Mouse (Mus musculus) A20 (cell line): Measurements from ENCODE around the gene Peg10.

Source experiments
- DNase-seq: peaks from one replicate; pipeline ENCODE4 v3.0.0-alpha.2; 2011; ENCODE audit warnings: low read depth, low spot score

Gene Peg10

DNA sequence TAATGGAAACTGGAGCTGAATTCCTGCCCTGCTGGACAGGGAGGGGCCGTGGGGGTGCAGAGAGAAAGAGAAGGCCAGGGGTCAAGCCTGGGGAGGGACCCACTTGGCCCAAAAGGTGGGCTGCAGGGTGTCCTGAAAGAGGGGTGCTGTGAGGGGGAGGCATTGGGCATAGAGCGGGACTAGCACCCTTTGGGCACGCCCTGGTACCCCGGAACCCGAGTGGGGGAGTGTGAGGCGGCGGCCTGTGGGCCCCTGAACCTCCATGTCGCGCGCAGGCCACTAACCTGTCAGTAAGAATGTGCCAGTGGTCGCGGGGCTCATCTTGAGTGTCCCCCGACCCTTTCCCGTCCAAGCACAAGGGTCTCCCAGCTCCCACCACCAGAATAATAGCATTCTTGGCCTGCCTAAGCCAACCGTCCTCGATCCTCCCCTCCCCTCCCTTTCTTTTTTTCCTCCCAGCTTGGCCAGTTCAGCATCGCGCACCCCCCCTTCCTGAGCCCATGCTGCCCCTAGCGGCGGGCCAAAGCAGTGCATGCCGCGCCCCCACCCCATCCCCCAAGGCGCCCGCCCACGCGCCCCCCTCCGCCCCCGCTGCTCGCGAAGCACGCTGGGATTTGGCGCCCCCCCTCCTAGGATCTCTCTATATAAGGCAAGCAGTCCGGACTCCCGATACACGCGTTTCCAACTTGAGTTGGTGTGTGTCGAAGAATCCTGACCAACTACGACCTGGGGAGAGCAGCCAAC, at the start of gene Peg10, which contains the start of gene Sgce:
Peg10 (plus strand) TSS at position 611 of the 744 bp plus-strand sequence.
Sgce (minus strand) TSS at position 512 of the 744 bp plus-strand sequence.
- no peak for DNase-seq

DNA sequence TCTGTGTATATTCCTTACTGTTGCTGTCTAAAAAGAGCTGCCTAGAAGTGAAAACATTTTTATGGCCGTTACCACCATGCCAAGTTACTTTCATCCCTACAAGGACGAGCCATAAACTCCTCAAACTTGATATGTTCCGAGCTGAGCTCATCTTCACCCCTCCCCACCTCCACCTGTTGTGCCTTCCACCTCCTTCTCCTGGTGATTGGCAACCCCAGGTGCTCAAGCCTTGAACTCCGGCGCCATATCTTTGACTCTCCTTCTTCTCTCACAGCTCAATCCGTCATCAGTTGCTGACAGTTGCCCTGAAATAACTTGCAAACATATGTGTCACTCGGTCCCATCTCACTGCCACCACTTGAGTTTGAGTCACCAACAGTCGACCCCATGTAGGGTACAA, 45.5 kb upstream of the Peg10 start:
- DNase-seq = no peak

DNA sequence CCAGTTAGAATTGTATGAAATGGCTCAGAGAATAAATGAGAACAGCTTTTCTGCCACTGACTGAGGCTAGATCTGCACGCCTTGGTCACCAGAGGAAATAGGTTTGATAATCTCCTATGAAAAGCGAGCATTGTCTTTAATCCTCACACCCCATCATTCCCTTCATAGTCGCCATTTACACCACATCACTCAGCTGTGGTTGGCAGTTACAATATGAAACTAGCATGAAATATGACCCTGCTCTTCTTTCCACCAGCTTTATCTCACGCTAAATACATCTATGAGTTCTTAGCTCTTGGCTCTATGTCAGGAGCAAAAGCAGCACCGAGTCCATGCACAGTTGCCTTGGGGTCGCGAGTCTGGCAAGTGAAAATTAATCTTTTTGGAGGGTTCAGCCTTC, 43.2 kb upstream of the Peg10 start:
- DNase-seq = no peak

DNA sequence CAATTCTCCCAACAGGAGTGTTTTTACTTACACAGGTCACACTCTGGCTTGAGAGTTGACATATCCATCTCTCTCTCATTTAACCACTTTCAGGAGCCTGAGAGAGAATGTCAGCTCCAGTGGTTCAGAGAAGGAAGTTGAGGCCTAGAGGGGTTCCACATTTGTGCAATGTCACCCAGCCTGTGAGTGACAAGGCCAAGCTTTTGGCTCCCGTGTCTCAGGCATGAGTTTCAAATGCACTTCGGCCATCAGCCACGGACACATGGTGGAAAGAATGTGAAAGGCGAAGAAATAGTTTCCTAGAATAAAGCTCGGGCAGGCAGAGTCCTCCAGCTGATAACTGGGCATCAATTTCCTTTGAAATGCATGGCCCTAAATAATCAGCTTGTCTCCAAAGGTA, 40.7 kb upstream of the Peg10 start:
- DNase-seq = no peak

DNA sequence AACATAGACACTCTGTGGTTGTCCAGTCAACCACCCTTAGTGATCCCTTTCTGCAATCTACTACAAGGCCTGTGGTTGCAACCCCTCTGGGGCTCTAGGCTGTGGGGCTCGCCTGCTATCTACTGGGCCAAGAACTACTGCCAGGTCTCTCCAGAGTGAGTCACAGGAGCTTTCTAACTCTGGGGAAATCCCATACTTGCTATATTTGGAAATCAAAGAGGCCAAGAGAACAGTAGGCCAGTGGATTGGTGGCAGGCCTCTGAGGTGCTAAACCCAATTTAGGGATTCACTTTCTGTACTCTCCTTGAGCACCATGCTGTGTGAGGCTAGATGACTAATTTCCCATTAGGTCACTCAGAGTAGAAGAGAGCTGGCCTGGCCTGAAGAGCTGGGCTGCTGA, 38.1 kb upstream of the Peg10 start:
- DNase-seq = no peak

DNA sequence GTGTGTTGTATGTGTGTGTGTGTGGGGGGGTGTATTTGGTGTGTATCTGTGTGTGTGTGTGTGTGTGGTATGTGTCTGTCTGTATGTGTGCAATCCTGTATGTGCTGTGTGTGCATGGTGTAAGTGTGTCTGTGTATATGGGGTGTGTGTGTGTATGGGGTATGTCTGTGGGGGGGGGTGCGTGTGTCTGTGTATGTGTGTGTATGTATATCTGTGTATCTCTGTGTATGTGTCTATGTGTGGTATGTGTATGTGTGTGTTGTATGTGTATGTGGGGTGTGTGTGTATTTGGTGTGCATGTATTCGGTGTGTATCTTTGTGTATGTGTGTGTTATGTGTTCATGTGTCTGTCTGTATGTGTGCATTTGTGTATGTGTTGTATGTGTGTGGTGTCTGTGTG, 30.9 kb upstream of the Peg10 start:
- no peak for DNase-seq

DNA sequence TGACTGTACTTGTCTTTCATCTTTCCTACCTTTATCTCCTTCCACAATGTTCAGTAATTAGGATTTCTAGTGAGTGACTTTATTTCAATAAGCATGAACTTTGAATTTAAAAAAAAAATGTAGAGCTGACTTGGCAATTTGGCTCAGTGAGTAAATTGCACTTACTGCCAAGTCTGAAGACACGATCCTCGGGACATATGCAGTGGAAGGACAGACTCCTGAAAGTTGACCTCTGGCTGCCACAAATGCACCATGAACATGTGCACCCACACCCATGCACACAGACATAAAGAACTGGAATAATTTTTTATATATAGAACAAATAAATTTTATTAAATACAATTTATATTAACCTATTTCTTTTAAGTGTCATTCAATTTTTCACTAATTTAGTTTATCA, 29.8 kb upstream of the Peg10 start:
- no peak for DNase-seq

DNA sequence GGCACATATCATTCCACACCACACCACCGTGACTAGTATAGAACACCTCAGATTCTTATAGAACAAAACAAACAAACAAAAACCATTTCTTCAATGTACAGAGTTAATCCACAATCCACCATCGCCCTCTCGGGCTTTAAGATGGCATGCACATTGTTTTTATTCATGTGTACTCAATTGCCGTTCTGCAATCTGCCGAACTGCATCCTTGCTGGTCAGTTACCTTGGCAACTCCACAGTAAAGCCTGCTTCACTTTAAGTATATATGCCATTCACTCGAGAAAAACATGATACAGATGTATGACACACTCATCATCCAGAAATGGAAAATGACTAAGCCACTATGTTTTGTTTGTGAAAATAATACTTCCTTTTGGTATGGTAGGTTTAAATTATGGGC, 25.0 kb upstream of the Peg10 start:
- no peak for DNase-seq

DNA sequence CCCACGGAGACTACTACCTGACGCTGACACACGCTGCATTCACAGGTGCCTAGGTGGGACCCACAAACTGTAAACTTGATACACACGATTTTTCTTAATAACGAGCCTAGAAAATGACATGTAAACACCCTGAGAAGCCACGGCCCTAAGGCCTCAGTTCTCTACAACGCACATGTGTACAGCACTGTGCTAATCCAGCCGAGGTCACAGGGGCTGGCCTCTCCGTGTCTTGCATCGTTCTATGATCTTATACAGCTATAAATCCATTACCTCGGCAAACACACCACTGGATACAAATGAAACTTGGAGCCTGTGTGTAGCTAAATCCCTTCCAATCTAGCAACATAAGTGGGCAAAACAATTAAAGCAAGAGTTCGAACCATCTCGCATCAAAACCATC, 24.4 kb upstream of the Peg10 start:
- no peak for DNase-seq

DNA sequence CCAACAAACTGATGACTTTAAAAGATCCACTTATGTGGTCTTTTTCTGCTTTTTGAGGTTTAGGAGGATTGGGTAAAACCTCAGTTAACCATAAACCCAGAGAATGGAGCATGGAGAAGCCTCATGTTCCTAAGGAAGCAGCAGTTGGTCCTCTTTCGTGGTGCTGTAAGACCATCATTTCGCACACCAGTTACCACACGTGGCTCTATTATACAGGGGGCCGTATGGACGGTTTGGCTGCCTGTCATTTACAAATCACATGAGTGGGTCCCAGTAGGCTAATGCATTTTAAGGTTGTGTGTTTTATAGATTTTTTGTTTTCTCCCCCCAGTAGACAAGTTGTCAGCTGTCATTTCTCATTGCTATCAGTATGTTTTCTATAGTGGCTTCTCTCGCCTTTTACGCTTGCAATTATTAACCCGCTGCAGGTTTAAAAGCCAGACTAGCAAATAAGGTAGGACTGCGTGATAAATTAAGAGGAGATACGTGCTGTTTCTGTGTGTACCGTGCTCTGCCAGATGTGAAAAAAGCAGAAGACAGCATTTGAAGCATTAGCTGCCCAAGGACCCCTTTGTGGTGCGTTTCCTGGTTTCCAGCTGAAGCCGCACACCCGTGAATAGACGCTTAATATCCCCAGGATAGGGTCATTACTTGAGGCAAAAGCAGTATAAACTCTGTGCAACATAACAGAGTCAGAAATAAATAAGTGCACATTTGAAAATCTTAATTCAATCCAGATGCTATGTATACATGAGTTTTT, 22.9 kb upstream of the Peg10 start:
- DNase-seq = no peak

DNA sequence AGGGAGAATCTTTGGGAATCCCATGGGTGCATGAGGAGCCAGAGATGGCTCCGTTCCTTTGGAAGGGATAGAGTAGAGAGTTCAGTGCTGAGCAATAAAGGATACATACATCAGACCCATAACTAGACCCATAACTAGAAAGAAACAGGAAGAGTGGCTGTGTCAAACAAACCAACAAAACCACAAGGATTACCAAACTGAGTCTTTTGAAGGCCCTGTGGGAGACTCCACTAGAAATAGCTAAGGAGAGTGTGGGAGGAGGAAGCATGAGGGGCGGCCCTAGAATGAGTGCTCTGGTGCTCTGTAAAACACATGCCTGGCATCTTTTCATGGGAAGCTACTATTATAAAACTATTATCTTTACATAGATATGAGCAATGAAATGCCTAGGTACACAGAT, 18.8 kb upstream of the Peg10 start:
- no peak for DNase-seq

DNA sequence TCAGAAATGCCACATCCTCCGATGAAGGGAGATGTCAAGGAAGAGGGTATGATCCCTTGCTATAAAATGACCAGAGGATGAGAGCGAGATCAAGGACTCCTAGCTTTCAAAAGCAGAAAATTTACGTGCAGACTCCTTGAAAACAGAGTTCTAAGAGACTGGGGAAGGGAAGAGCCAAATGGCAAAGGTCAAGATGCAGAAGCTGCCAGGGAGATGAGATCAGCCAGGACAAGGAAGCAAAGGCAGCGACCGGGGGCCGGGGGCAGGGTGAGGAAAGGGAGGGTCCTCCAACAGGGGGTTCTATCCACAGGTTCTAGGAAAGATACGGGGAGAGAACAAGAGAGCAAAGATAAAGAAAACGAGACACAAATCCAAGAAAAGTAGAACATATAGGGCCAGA, 15.4 kb upstream of the Peg10 start:
- DNase-seq = no peak

DNA sequence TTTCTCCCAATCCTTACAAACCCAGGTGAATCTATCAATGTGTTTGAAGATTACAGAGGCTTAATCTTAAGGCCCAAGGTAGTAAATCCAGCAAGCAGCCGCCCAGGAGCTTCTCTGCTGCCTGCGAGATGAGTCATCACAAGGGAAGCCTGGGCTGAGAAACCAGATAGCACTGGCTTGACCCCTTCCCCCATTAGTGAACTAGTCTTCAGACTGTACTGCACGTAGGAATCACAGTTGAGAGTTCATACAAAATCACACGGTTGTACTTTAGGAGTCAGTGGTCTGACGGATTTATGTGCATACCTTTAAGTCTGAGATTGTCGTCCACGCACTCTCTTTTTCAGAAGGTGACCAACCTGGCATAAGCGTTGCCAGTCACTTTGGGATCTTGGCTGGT, 13.9 kb upstream of the Peg10 start:
- DNase-seq = no peak

DNA sequence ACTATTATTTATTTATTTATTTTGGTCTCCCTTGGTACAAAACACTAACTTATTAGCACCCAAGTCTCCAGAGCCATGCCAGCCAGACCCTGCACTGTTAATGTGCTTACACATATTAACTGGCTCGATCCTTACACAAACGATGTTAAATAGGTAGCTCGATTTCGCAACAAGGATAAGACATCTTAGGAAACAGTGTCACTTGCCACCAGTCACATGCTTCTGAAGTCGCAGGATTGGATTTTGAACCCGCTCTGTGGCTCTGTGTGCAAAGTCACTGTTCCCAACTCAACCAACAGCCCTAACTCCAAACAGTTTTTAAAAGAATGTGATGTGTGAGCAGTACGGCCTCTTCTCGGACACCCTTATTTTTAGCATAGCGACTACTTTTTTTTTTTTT, 10.7 kb upstream of the Peg10 start:
- DNase-seq = no peak

DNA sequence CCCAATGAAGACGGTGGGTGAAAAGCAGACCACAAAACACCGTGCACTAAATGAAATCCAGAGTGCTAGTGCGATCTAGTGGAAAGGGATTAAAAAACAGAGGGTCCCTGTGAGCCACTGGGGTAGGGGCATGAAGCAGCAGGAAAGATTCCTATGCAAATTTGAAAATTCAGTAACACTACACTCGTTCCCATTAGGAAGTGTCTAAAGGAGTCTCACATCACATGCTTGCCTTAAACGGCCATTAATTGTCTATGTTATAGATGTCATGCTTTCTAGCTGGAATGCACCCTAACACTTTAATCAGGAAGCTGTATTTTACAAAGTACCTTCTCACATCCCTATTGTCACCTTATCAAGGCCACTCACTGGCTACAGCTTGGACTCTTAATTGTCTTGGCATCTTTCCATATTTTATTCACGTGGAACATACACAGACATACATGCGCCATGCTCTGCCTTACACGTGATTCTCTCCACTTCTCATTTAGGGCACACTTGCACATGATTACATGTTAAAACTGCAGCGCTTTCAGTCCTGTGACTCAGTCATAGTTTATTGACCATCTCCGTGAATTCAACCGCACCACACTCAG, 9.0 kb upstream of the Peg10 start:
- no peak for DNase-seq

DNA sequence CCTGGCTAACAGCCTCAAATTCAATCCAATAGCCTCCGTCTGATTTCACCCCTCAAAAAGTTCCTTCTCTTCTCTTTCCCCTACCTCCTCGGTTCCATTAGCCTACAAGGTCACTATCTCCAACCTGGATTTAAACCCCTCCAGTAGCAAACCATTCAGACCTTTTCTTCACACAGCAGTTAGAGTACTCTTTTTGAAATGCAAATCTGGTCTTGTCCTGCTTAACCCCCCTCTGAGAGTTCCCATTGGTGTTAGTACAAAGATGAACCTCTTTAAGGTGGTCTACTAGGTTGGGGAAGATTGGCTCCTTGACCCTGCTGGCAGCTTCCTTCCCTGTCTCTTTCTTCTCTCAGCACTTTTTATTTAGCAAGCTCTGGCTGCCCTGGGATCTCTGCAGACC, 8.4 kb upstream of the Peg10 start:
- no peak for DNase-seq

DNA sequence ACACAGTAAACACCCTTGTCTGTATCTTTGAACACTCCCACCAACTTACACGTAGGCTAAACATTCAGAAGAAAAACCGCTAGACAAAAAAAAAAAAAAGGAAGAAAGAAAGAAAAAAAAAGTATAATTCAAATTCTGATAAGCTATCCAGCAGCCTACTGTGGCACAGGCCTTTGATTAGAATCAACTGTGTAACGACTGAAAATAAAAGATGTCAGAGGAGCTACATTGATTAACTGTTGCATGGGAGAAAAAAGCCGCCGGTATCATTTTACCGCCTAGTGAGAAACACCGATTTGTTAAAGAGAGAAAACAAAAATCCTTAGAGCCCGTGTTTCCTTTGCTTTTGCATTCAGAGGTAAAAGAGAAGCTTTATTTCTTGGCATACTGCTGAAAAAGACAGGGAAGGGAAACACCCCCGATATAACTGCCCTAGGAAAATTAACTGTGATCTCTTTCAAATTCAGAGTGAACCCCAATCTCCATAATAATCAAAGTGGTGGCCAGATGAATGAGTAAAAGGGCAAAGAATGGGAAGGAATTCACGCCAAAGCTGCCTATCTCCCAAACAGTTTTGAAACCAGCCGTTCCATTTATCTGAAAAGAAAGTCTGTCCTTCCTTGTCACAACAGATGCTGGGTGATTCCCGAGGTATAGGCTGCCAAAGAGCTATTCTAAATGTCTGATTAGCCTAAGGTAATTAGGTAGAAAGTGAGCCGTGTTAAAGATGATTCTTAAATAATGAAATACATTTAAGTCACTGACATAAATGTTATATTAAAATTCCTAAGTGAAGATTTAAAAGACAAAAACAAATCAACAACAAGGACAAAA, 7.4 kb upstream of the Peg10 start:
- DNase-seq = no peak

DNA sequence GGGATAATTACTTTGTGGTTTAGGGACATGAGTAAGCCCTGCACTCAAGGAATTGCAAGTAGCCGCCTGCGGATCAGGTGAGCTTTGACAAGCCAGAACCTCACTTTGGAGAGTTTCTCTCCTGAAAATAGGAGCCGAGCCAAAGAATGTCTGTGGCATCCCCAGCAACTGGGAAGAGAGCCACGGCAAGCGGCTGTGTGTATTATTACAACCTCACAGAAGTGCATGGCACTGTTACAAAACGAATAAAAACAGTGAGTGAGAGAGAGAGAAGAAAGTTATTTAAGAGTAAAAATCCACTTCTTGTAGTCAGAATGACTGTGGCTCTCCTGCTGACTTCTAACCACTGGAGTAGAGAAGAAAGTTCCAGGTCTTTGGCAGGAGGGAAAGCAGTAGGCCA, 6.6 kb upstream of the Peg10 start:
- no peak for DNase-seq

DNA sequence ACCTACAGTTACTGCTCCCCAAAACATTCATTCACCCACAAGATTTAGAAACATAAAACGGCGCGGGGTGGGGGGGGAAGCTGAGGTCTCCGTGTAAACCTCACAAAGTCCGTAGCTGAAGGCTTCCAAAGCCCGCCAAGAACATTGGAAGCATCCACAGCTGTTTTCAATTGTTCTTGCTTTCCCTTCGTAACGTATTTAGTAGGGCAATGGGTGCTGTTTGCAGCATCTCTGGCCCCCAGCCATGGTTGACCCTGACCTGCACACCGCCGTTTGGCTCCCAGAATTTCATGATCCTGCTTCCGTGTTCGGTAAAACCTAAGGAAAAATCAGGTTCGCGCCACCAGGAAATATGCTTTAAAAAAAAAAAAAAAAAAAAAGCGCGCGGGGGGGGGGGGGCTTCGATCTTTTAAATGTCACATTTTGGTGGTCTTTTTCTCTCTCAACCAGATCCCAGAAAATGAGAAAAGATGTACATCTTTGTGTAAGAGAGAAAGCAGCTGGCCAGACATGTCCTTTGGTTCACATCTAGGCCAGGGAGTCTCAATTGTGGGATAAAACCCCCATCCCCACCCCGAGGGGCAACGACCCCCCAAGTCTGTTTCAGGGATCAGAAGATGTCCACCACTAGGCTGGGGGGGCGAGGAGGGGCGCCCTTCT, 940 bp upstream of the Peg10 start:
- no peak for DNase-seq

DNA sequence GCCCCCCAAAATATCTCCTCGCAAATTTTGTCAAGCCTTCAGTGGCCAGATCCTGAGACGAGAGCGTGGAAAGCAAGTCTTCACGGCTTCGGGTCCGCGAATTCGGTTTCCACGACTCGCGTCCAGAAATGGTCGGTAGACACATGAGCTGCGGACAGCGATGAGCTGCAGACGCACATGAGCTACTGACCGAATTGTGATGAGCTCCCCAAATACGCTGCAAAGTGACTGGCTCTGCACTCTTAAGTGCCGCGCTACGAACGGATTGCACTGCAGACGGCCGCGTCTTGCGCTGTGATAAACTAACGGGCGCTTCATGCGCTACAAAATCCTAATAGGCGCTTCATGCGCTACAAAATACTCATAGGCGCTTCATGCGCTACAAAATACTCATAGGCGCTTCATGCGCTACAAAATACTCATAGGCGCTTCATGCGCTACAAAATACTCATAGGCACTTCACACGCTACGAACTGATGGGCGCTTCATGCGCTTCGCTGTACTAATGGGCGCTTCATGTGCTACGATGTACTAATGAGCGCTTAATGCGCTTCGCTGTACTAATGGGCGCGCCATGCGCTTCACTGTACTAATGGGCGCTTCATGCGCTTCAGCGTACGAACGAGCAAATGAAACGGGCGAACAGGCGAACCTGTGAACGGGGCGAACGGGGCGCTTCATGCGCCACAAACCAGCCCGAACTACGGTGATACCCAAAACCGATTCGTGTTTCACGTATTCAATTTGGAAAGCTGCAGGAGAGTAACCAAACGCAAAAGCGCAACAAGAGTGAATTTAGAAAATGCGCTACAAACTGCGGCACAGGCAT, 785 bp downstream of the Peg10 start:
- no peak for DNase-seq
